Mouse (Mus musculus): ENCODE measurements around the gene Fam78a.

- no peak for TF ChIP-seq CTCF (IDR thresholded peaks at IDR 0.05; ENCODE audit: low read depth)
- no peak for TF ChIP-seq EP300 (IDR thresholded peaks at IDR 0.05; ENCODE audit: low read depth)
These were observed 47.4 kb upstream of the Fam78a start for GRCm38 (mm10) chr2:32131866-32132566.

Data from liver, postnatal 0 days (tissue).